Mouse (Mus musculus): ENCODE results near the gene Shisal1. TPM values are rescaled to one million over a fixed set of nuclear protein-coding genes. Genes with fewer than 3 reads are reported as not detected.

Shisal1 gene
- total and polyA plus RNA-seq, 2 experiments from 2014 or later, result 0.18 to 0.46 TPM

- Histone ChIP-seq H3K4me1 (ENCODE audit: control insufficient read depth, insufficient read depth) (no peaks in the 10 kb centered on the region), H3K27ac (ENCODE audit: low read depth) (no peak overlapping the region), H3K9ac (replicated peaks; ENCODE audit: low read depth, low read length) (no peak overlapping the region), H3K9me3 (replicated peaks; ENCODE audit: control insufficient read depth, low read length) (peaks cover 4% of the 10 kb centered on the region; the same call in 1 of the 2 replicates), H3K36me3 (replicated peaks; ENCODE audit: control insufficient read depth, insufficient read depth, low read length) (no peaks in the 10 kb centered on the region), H3K27me3 (ENCODE audit: control insufficient read depth, insufficient read depth, low read length) (0 out of 2 replicates have a peak, but pooled peaks cover 3% of the 10 kb centered on the region), H3K4me3 (ENCODE audit: low read depth, low read length) (no peak overlapping the region), H3K4me2 (ENCODE audit: low read depth, low read length) (no peak overlapping the region)
- no peak for DNase-seq (ENCODE audit: low spot score)
- no peak for ATAC-seq (ENCODE audit: insufficient read depth, low read depth)
- WGBS, result 69% methylated on average over 5 of the region's 5 CpGs
- TF ChIP-seq CTCF (IDR thresholded peaks at IDR 0.05; ENCODE audit: low read depth), result no peak
- TF ChIP-seq EP300 (IDR thresholded peaks at IDR 0.05; ENCODE audit: low read depth), result no peak
These were observed 54.1 kb downstream of the Shisal1 start for GRCm38 (mm10) chr15:84392840-84393239.

- H3K4me3 ChIP-seq (ENCODE audit: low read depth, low read length), result no peak overlapping the region
These were observed 54.8 kb downstream of the Shisal1 start for GRCm38 (mm10) chr15:84392131-84392530.

GRCm38 (mm10) chr15:84388698-84389131, 58.2 kb downstream of the Shisal1 start:
- H3K27me3 ChIP-seq (ENCODE audit: control insufficient read depth, insufficient read depth, low read length), result no peaks in the 10 kb centered on the region
- WGBS, result 74% methylated on average over 8 of the region's 8 CpGs
- H3K4me2 ChIP-seq (ENCODE audit: low read depth, low read length), result no peak overlapping the region
- H3K27ac ChIP-seq (ENCODE audit: low read depth), result no peak overlapping the region
- no peak for ATAC-seq (ENCODE audit: insufficient read depth, low read depth)
- no peaks in the 10 kb centered on the region for H3K4me1 ChIP-seq (ENCODE audit: control insufficient read depth, insufficient read depth)
- H3K4me3 ChIP-seq (ENCODE audit: low read depth, low read length), result no peak overlapping the region
- H3K9ac ChIP-seq (replicated peaks; ENCODE audit: low read depth, low read length), result no peak overlapping the region
- no peak for DNase-seq (ENCODE audit: low spot score)
- H3K9me3 ChIP-seq (replicated peaks; ENCODE audit: control insufficient read depth, low read length), result peaks cover 12% of the 10 kb centered on the region
- H3K36me3 ChIP-seq (replicated peaks; ENCODE audit: control insufficient read depth, insufficient read depth, low read length), result no peaks in the 10 kb centered on the region
- TF ChIP-seq EP300 (IDR thresholded peaks at IDR 0.05; ENCODE audit: low read depth), result no peak

More at GRCm38 (mm10) chr15:84392131-84392530, 54.8 kb downstream of the Shisal1 start:
- no peak for DNase-seq (ENCODE audit: low spot score)
- ATAC-seq (ENCODE audit: insufficient read depth, low read depth), result no peak
- 0 out of 2 replicates have a peak, but pooled peaks cover 3% of the 10 kb centered on the region for H3K27me3 ChIP-seq (ENCODE audit: control insufficient read depth, insufficient read depth, low read length)
- no peak overlapping the region for H3K9ac ChIP-seq (replicated peaks; ENCODE audit: low read depth, low read length)
- no peak overlapping the region for H3K27ac ChIP-seq (ENCODE audit: low read depth)
- no peaks in the 10 kb centered on the region for H3K4me1 ChIP-seq (ENCODE audit: control insufficient read depth, insufficient read depth)
- peaks cover 12% of the 10 kb centered on the region for H3K9me3 ChIP-seq (replicated peaks; ENCODE audit: control insufficient read depth, low read length)
- WGBS, result 79% methylated on average over 4 of the region's 4 CpGs
- TF ChIP-seq EP300 (IDR thresholded peaks at IDR 0.05; ENCODE audit: low read depth), result no peak
- TF ChIP-seq CTCF (IDR thresholded peaks at IDR 0.05; ENCODE audit: low read depth), result no peak
- no peak overlapping the region for H3K4me2 ChIP-seq (ENCODE audit: low read depth, low read length)
- H3K36me3 ChIP-seq (replicated peaks; ENCODE audit: control insufficient read depth, insufficient read depth, low read length), result no peaks in the 10 kb centered on the region

- 83% methylated on average over 8 of the region's 8 CpGs for WGBS
- Histone ChIP-seq H3K9me3 (replicated peaks; ENCODE audit: control insufficient read depth, low read length) (peaks cover 12% of the 10 kb centered on the region), H3K4me3 (ENCODE audit: low read depth, low read length) (no peak overlapping the region), H3K27me3 (ENCODE audit: control insufficient read depth, insufficient read depth, low read length) (no peaks in the 10 kb centered on the region), H3K4me1 (ENCODE audit: control insufficient read depth, insufficient read depth) (no peaks in the 10 kb centered on the region), H3K4me2 (ENCODE audit: low read depth, low read length) (no peak overlapping the region), H3K27ac (ENCODE audit: low read depth) (no peak overlapping the region), H3K9ac (replicated peaks; ENCODE audit: low read depth, low read length) (no peak overlapping the region), H3K36me3 (replicated peaks; ENCODE audit: control insufficient read depth, insufficient read depth, low read length) (no peaks in the 10 kb centered on the region)
- DNase-seq (ENCODE audit: low spot score) (no peak), ATAC-seq (ENCODE audit: insufficient read depth, low read depth) (no peak)
- TF ChIP-seq CTCF (IDR thresholded peaks at IDR 0.05; ENCODE audit: low read depth) (no peak), EP300 (IDR thresholded peaks at IDR 0.05; ENCODE audit: low read depth) (no peak)
These were observed 60.8 kb downstream of the Shisal1 start for GRCm38 (mm10) chr15:84385995-84386565.

GRCm38 (mm10) chr15:84384066-84384465, 62.8 kb downstream of the Shisal1 start:
- DNase-seq (ENCODE audit: low spot score) (no peak), ATAC-seq (ENCODE audit: insufficient read depth, low read depth) (no peak)
- Histone ChIP-seq H3K4me1 (ENCODE audit: control insufficient read depth, insufficient read depth) (no peaks in the 10 kb centered on the region), H3K4me3 (ENCODE audit: low read depth, low read length) (no peak overlapping the region), H3K27me3 (ENCODE audit: control insufficient read depth, insufficient read depth, low read length) (no peaks in the 10 kb centered on the region), H3K27ac (ENCODE audit: low read depth) (no peak overlapping the region), H3K4me2 (ENCODE audit: low read depth, low read length) (no peak overlapping the region), H3K9ac (replicated peaks; ENCODE audit: low read depth, low read length) (no peak overlapping the region), H3K36me3 (replicated peaks; ENCODE audit: control insufficient read depth, insufficient read depth, low read length) (no peaks in the 10 kb centered on the region), H3K9me3 (replicated peaks; ENCODE audit: control insufficient read depth, low read length) (peaks cover 12% of the 10 kb centered on the region)
- no peak for TF ChIP-seq EP300 (IDR thresholded peaks at IDR 0.05; ENCODE audit: low read depth)
- no peak for TF ChIP-seq CTCF (IDR thresholded peaks at IDR 0.05; ENCODE audit: low read depth)
- WGBS, result 83% methylated on average over 9 of the region's 9 CpGs

GRCm38 (mm10) chr15:84380181-84380580, 66.7 kb downstream of the Shisal1 start:
- H3K4me2 ChIP-seq (ENCODE audit: low read depth, low read length), result no peak overlapping the region
- no peak for DNase-seq (ENCODE audit: low spot score)
- TF ChIP-seq EP300 (IDR thresholded peaks at IDR 0.05; ENCODE audit: low read depth), result no peak
- TF ChIP-seq CTCF (IDR thresholded peaks at IDR 0.05; ENCODE audit: low read depth), result no peak
- no peaks in the 10 kb centered on the region for H3K27me3 ChIP-seq (ENCODE audit: control insufficient read depth, insufficient read depth, low read length)
- 68% methylated on average over 10 of the region's 10 CpGs for WGBS
- H3K9me3 ChIP-seq (replicated peaks; ENCODE audit: control insufficient read depth, low read length), result 0 out of 2 replicates have a peak, but pooled peaks cover 4% of the 10 kb centered on the region
- H3K4me1 ChIP-seq (ENCODE audit: control insufficient read depth, insufficient read depth), result no peaks in the 10 kb centered on the region
- ATAC-seq (ENCODE audit: insufficient read depth, low read depth), result no peak
- no peak overlapping the region for H3K4me3 ChIP-seq (ENCODE audit: low read depth, low read length)
- H3K27ac ChIP-seq (ENCODE audit: low read depth), result no peak overlapping the region
- H3K9ac ChIP-seq (replicated peaks; ENCODE audit: low read depth, low read length), result no peak overlapping the region
- no peaks in the 10 kb centered on the region for H3K36me3 ChIP-seq (replicated peaks; ENCODE audit: control insufficient read depth, insufficient read depth, low read length)

Data from heart, postnatal 0 days (tissue).